Mouse (Mus musculus): ENCODE results near the gene Tcp10b. TPM values are rescaled to one million over a fixed set of nuclear protein-coding genes. Genes with fewer than 3 reads are reported as not detected.
"Not testable (repeated sequence)": the region's sequence is repeated elsewhere in the genome, so short reads cannot be mapped to it uniquely, and the experiment has no call there.

Tcp10b gene
- polyA plus RNA-seq (2015; fragmentation: Nextera tagmentation; extraction: Ambion mirVana), result 0.23 TPM in 1 of 2 replicates, not detected in the other

GRCm38 (mm10) chr17:13060804-13061203, at the start of gene Tcp10b:
Gene Tcp10b (plus strand): TSS chr17:13061104.
- 90% methylated on average over 4 of the region's 4 CpGs for WGBS
- not testable (repeated sequence) for H3K9ac ChIP-seq; H3K4me2 ChIP-seq; H3K27me3 ChIP-seq; H3K36me3 ChIP-seq; H3K27ac ChIP-seq; H3K4me1 ChIP-seq (replicated peaks); H3K4me3 ChIP-seq; H3K9me3 ChIP-seq; ATAC-seq (ENCODE audit: low FRiP score)

DNA sequence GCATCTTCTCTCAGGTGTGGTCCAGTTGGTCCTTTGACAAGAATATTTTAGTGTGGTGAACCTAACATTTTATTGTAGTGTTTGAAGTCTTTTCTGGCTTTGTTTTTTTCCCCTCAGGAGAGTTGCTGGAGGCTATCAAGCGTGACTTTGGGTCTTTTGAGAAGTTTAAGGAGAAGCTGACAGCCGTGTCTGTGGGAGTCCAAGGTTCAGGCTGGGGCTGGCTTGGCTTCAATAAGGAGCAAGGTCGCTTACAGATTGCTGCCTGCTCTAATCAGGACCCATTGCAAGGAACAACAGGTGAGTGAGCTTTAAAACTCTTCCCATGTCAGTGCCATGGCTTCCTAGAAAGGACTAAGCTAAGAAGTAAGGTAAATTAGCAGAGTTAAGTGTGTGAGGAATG, 47.6 kb upstream of the Tcp10b start:
- Histone ChIP-seq H3K9ac (no peak overlapping the region), H3K36me3 (peaks cover 55% of the 10 kb centered on the region), H3K27ac (no peak overlapping the region), H3K4me3 (no peak overlapping the region), H3K4me2 (no peak overlapping the region), H3K9me3 (no peaks in the 10 kb centered on the region), H3K27me3 (no peaks in the 10 kb centered on the region), H3K4me1 (replicated peaks) (peaks cover 8% of the 10 kb centered on the region)
- ATAC-seq (ENCODE audit: low FRiP score), result no peak
- 74% methylated on average over 3 of the region's 3 CpGs for WGBS

DNA sequence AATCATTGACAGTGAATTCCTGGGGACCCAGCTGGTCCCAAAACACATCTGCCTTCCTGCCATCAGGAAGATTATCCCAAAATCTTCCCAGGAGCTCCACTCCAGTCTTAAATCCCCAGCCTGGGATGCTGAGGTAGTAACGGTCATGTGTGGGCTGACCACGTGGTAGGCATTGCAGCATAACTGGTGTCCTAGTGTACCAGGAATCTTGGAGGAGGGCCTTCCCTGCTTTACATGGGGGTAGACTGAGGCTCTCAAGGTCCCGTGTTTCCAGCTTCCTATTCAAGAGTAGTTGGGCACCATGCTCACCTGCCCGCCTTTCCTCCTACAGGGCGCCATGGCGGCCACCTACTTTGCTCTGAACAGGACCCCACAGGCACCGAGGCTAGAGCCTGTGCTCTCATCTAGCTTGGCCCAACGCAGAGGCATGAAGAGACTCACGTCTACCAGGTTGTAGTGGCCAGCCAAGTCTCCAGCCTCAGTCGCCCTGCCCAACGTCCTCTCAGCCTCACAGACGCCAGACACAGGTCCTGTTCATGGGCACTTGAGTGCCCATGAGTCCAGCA, 24.2 kb upstream of the Tcp10b start:
- not testable (repeated sequence) for H3K4me3 ChIP-seq; H3K27ac ChIP-seq; H3K9ac ChIP-seq; H3K4me2 ChIP-seq; H3K36me3 ChIP-seq; H3K9me3 ChIP-seq; H3K4me1 ChIP-seq (replicated peaks); H3K27me3 ChIP-seq
- 96% methylated on average over 3 of the region's 12 CpGs for WGBS
- peak; percentile 52; the same call in 1 of the 2 replicates for ATAC-seq (ENCODE audit: low FRiP score)

DNA sequence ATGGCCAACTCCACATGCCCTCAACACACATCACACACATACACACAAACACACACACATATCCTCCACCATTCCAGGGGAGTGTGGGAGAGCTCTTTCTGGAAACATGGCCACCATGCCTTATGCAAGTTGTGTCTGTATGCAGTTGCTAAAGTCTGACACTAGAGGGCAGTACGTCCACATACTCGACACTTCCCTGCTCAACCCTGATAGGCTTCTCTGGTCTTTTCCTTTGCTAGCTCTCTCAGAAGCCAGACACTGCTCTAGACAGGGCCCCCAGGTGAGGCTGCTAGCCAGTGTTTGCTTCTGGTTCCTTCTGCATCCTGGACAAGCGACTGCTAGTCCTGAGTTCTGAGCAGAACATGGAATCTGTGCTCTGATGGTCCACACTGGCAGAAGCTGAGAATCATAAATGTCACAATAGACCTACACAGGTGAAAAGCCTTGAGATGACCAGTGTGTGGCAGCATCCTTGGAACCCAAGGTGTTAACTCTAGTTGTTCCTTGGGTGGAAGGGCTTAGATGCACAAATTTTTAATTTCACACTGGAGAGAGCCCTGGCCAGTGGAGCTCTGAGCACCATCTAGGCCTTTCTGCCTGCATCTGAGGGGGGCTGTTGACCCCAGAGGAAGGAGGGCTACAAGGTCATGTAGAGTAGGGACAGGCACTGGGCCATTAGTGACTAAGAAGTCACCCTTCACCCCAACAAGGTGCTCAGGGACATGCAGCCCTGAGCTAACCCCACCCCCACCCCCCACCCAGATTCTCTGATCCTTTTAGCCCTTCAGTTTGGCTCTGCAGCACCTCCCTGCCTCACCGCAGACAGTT, 16.8 kb upstream of the Tcp10b start:
- not testable (repeated sequence) for H3K4me2 ChIP-seq; H3K27ac ChIP-seq; H3K4me1 ChIP-seq (replicated peaks); H3K9me3 ChIP-seq; H3K36me3 ChIP-seq; H3K27me3 ChIP-seq; H3K4me3 ChIP-seq; H3K9ac ChIP-seq
- 6% methylated on average over 4 of the region's 4 CpGs for WGBS
- ATAC-seq (ENCODE audit: low FRiP score), result peak; percentile 91

GRCm38 (mm10) chr17:13052124-13052813, 8.6 kb upstream of the Tcp10b start, which contains the start of gene Gpr31b:
Gene Gpr31b (minus strand): TSS chr17:13052296.
- not testable (repeated sequence) for H3K4me3 ChIP-seq; H3K9me3 ChIP-seq; H3K36me3 ChIP-seq; H3K4me1 ChIP-seq (replicated peaks); H3K9ac ChIP-seq; H3K4me2 ChIP-seq; H3K27me3 ChIP-seq; H3K27ac ChIP-seq; ATAC-seq (ENCODE audit: low FRiP score)
- 88% methylated on average over 2 of the region's 8 CpGs for whole genome bisulfite sequencing

DNA sequence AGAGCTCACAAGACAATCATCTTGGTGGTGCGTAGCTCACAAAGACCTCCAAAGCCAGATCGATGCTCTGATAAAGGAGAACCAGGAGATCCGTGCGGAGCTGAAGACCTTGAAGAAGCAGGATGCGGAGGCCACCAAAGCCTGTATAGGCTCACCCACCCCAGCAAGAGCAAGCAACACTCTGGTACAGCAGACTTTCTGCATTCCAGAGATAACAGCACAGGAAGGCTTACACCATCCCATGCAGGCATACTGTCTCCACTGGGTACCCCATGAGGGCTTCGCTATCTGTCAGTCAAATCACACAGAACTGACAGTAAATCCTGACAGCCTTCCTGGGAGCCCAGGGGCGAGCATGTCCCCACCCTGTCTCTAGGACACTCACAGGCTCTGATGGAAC, 2.0 kb downstream of the Tcp10b start:
- not testable (repeated sequence) for H3K27ac ChIP-seq; H3K9me3 ChIP-seq; ATAC-seq (ENCODE audit: low FRiP score); H3K27me3 ChIP-seq; H3K4me3 ChIP-seq; H3K36me3 ChIP-seq; H3K4me2 ChIP-seq; H3K4me1 ChIP-seq (replicated peaks); H3K9ac ChIP-seq
- 90% methylated on average over 6 of the region's 7 CpGs for WGBS

DNA sequence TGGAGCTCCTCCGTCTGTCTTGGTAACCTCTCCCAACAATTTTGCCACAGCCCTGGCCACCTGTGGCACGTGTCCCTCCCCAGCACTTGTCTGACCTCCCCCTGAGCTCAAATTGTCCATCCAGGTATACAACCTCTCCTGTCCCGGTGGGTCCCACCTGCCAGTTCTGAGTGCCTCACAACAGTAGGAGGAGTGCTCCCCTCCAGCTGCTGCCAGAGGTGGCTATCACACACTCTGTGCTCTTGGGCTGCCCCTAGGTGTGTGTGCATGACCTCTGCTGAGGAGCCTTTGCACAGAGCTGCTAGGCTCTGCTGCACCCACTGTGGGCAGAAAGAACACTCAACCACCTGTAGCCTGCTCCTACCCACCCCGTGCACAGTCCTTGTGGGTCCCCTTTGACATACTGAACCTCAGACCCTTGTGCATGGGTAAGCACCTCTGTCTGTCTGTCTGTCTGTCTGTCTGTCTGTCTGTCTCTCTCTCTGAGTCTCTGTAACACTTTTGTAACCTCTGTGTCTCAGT, 7.0 kb downstream of the Tcp10b start:
- not testable (repeated sequence) for H3K9ac ChIP-seq; H3K27ac ChIP-seq; H3K4me3 ChIP-seq; H3K27me3 ChIP-seq; H3K9me3 ChIP-seq; H3K36me3 ChIP-seq; H3K4me2 ChIP-seq; ATAC-seq (ENCODE audit: low FRiP score); H3K4me1 ChIP-seq (replicated peaks)
- 90% methylated on average over 2 of the region's 4 CpGs for WGBS

DNA sequence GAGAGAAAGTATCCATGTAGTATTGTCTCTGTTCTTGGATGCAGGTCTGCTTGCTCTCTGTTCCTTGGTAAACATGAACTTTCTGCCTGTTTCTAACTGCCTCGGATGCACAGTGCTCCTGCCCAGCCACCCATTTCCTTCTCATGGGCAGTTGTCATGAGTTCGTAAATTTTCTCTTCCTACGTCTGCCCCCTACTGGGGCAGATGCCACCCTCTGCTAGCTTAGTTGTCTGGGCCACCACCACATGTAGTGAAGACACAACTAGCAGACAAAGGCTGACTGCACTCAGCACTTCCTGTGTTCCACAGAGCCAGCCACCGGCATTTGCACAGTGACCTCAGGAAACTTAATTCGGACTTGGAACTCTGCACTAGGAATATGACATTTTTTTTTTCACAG, 8.3 kb downstream of the Tcp10b start:
- not testable (repeated sequence) for H3K4me2 ChIP-seq; H3K27me3 ChIP-seq; H3K36me3 ChIP-seq; H3K4me1 ChIP-seq (replicated peaks); H3K9ac ChIP-seq; ATAC-seq (ENCODE audit: low FRiP score); H3K4me3 ChIP-seq; H3K27ac ChIP-seq; H3K9me3 ChIP-seq
- WGBS, result 79% methylated on average over 5 of the region's 5 CpGs

- not testable (repeated sequence) for H3K9me3 ChIP-seq
- WGBS, result 80% methylated on average over 1 of the region's 1 CpGs
Observed at GRCm38 (mm10) chr17:13091510-13091909, 30.6 kb downstream of the Tcp10b start.

GRCm38 (mm10) chr17:13092100-13092764, 31.3 kb downstream of the Tcp10b start:
- H3K9me3 ChIP-seq; H3K27ac ChIP-seq; H3K9ac ChIP-seq; H3K4me2 ChIP-seq; H3K4me1 ChIP-seq (replicated peaks); ATAC-seq (ENCODE audit: low FRiP score); H3K4me3 ChIP-seq; H3K36me3 ChIP-seq; H3K27me3 ChIP-seq: not testable (repeated sequence)
- WGBS, result 58% methylated on average over 8 of the region's 8 CpGs

More at GRCm38 (mm10) chr17:13091510-13091909, 30.6 kb downstream of the Tcp10b start:
- not testable (repeated sequence) for H3K4me2 ChIP-seq; H3K4me3 ChIP-seq; H3K36me3 ChIP-seq; H3K27ac ChIP-seq; H3K27me3 ChIP-seq; H3K4me1 ChIP-seq (replicated peaks); ATAC-seq (ENCODE audit: low FRiP score); H3K9ac ChIP-seq

DNA sequence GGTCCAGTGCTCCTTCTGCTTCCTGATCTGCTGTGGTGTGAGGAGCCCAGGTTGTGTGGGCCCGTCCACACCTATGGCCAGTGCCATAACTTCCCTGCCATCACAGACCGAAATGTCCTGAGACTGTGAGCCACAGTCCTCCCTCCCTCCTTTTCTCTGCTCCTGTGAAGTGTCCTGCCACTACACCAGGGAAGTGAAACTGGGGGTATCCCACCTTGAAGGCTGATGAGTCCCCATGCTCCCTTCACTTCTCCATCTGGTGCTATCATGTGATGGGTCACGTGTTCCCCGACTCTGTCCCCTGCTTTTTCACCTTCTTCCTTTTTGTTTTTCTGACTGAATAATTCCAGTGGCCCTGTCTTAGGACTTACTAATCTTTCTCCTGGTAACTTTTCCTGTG, 32.1 kb downstream of the Tcp10b start:
- H3K27me3 ChIP-seq; H3K9me3 ChIP-seq; H3K9ac ChIP-seq; H3K27ac ChIP-seq; H3K4me2 ChIP-seq; ATAC-seq (ENCODE audit: low FRiP score); H3K4me3 ChIP-seq; H3K4me1 ChIP-seq (replicated peaks); H3K36me3 ChIP-seq: not testable (repeated sequence)
- WGBS, result 88% methylated on average over 2 of the region's 4 CpGs

DNA sequence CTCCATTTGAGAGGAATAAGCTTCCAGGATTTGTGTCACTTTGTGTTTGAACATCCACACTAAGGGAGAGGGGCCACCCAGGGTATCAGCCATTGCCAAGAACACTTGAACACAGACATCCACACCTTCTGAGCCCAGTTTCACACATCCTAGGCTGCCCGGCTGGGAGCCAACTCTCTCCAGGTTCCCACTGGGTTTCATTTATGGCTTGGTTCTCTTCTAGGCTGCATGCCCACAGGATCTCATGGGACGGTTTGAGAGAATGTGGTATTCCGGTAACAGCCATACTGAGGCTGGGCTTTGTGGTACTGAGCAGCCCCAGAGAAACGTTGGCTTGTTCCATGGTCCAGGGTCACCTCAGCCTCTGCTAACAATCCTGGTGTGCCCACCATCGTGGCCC, 45.7 kb downstream of the Tcp10b start:
- H3K4me1 ChIP-seq (replicated peaks); H3K36me3 ChIP-seq; H3K27me3 ChIP-seq; ATAC-seq (ENCODE audit: low FRiP score); H3K9me3 ChIP-seq; H3K4me3 ChIP-seq; H3K4me2 ChIP-seq; H3K9ac ChIP-seq; H3K27ac ChIP-seq: not testable (repeated sequence)
- 91% methylated on average over 5 of the region's 5 CpGs for WGBS

Measured in hindbrain, embryonic 13.5 days (tissue).